Mouse (Mus musculus): ENCODE measurements at regions not wholly inside any gene's neighbourhood (a gene's known extent, or its start where the extent isn't known, plus 50 kb on each side); places are given as distances from the start of the nearest gene placed in this dataset.
A peak's percentile ranks its signal among the peaks of the same experiment; 100 is the strongest.

GRCm38 (mm10) chr11:20882756-20883155 lies 51.9 kb upstream of the Lgalsl start:
- no peak for DNase-seq (ENCODE audit: low spot score in 2 of 2)

GRCm38 (mm10) chr11:20883907-20884306 lies 53.1 kb upstream of the Lgalsl start:
- no peak for DNase-seq (ENCODE audit: low spot score in 2 of 2)

- DNase-seq (ENCODE audit: low spot score in 2 of 2): no peak
Observed at GRCm38 (mm10) chr11:20887044-20887443, 56.2 kb upstream of the Lgalsl start.

- no peak for DNase-seq (ENCODE audit: low spot score in 2 of 2)
Observed at GRCm38 (mm10) chr11:20890479-20890878, 59.6 kb upstream of the Lgalsl start.

- DNase-seq (ENCODE audit: low spot score in 2 of 2): no peak
Observed at GRCm38 (mm10) chr11:20891711-20892110, 60.9 kb upstream of the Lgalsl start.

GRCm38 (mm10) chr11:20896277-20897123 lies 65.6 kb upstream of the Lgalsl start:
- DNase-seq (ENCODE audit: low spot score in 2 of 2): peak in 1 of 2 experiments; percentile 33

- no peak for DNase-seq (ENCODE audit: low spot score in 2 of 2)
Observed at GRCm38 (mm10) chr11:20897468-20897867, 66.6 kb upstream of the Lgalsl start.

- DNase-seq (ENCODE audit: low spot score in 2 of 2): no peak
Observed at GRCm38 (mm10) chr11:20898558-20898957, 67.7 kb upstream of the Lgalsl start.

- DNase-seq (ENCODE audit: low spot score in 2 of 2): no peak
Observed at GRCm38 (mm10) chr11:20899766-20900165, 68.9 kb upstream of the Lgalsl start.

- no peak for DNase-seq (ENCODE audit: low spot score in 2 of 2)
Observed at GRCm38 (mm10) chr11:20902001-20902400, 71.1 kb upstream of the Lgalsl start.

GRCm38 (mm10) chr11:20902910-20903309 lies 72.1 kb upstream of the Lgalsl start:
- DNase-seq (ENCODE audit: low spot score in 2 of 2): no peak

- no peak for DNase-seq (ENCODE audit: low spot score in 2 of 2)
Observed at GRCm38 (mm10) chr11:20907996-20908395, 77.1 kb upstream of the Lgalsl start.

GRCm38 (mm10) chr11:20908471-20908870 lies 77.6 kb upstream of the Lgalsl start:
- no peak for DNase-seq (ENCODE audit: low spot score in 2 of 2)

GRCm38 (mm10) chr11:20913042-20913441 lies 82.2 kb upstream of the Lgalsl start:
- DNase-seq (ENCODE audit: low spot score in 2 of 2): no peak

GRCm38 (mm10) chr11:20913598-20914296 lies 82.9 kb upstream of the Lgalsl start:
- peak; percentile 76 to 88 for DNase-seq (ENCODE audit: low spot score in 2 of 2)

GRCm38 (mm10) chr11:20914297-20914997 lies 83.6 kb upstream of the Lgalsl start:
- DNase-seq (ENCODE audit: low spot score in 2 of 2): no peak

GRCm38 (mm10) chr11:20915182-20915602 lies 84.3 kb upstream of the Lgalsl start:
- DNase-seq (ENCODE audit: low spot score in 2 of 2): no peak

GRCm38 (mm10) chr11:20915687-20916432 lies 85.0 kb upstream of the Lgalsl start:
- no peak for DNase-seq (ENCODE audit: low spot score in 2 of 2)

- peak; percentile 35 to 53 for DNase-seq (ENCODE audit: low spot score in 2 of 2)
Observed at GRCm38 (mm10) chr11:20916473-20916911, 85.6 kb upstream of the Lgalsl start.

GRCm38 (mm10) chr11:20916961-20917360 lies 86.1 kb upstream of the Lgalsl start:
- DNase-seq (ENCODE audit: low spot score in 2 of 2): no peak

- DNase-seq (ENCODE audit: low spot score in 2 of 2): no peak
Observed at GRCm38 (mm10) chr11:20917483-20917882, 86.6 kb upstream of the Lgalsl start.

GRCm38 (mm10) chr11:20923115-20923514 lies 92.3 kb upstream of the Lgalsl start:
- DNase-seq (ENCODE audit: low spot score in 2 of 2): no peak

Measured in spleen, postnatal 14 days (tissue).